Mouse (Mus musculus) forebrain, postnatal 0 days (tissue): ENCODE results near the gene Atl2. TPM values are rescaled to one million over a fixed set of nuclear protein-coding genes. Genes with fewer than 3 reads are reported as not detected.

ENCODE experiments used
- ATAC-seq: fragments of 200-750 bp; cut with Nextera tagmentation; 2 replicates; pipeline ENCODE4 v1.8.0; 2017; ENCODE audit warnings: mild to moderate bottlenecking, moderate library complexity
- DNase-seq: peaks from one replicate; pipeline ENCODE4 v3.0.0-alpha.2; 2015
- H3K27ac ChIP-seq: fragments of 300-500 bp; sonication (generic); 2 replicates; pipeline ENCODE4 v1.5.1; 2014; ENCODE audit warnings: low read depth, mild to moderate bottlenecking, antibody characterized with exemption, low read length, moderate library complexity, mixed read lengths
- H3K27me3 ChIP-seq: fragments of 300-500 bp; sonication (generic); 2 replicates; pipeline ENCODE4 v1.6.1; 2014; ENCODE audit warnings: mild to moderate bottlenecking, low read length, mixed read lengths; ENCODE audit not compliant: insufficient read depth
- H3K36me3 ChIP-seq: fragments of 300-500 bp; sonication (generic); 2 replicates; pipeline ENCODE4 v1.6.1; 2014; ENCODE audit warnings: mild to moderate bottlenecking, moderate library complexity; ENCODE audit not compliant: insufficient read depth
- H3K4me1 ChIP-seq: fragments of 300-500 bp; sonication (generic); 2 replicates; pipeline ENCODE4 v1.6.1; 2014; ENCODE audit warnings: antibody characterized with exemption; ENCODE audit not compliant: insufficient read depth
- H3K4me2 ChIP-seq: fragments of 300-500 bp; sonication (generic); 2 replicates; pipeline ENCODE4 v1.6.1; 2014; ENCODE audit warnings: low read depth, mild to moderate bottlenecking, moderate library complexity
- H3K4me3 ChIP-seq: fragments of 300-500 bp; sonication (generic); 2 replicates; pipeline ENCODE4 v1.5.1; 2014; ENCODE audit warnings: low read depth, low read length, mixed read lengths
- H3K9ac ChIP-seq: fragments of 300-500 bp; sonication (generic); 2 replicates; pipeline ENCODE4 v1.6.1; 2014; ENCODE audit warnings: mild to moderate bottlenecking
- H3K9me3 ChIP-seq: fragments of 300-500 bp; sonication (generic); 2 replicates; pipeline ENCODE4 v1.6.1; 2016; ENCODE audit warnings: low read length
- CTCF ChIP-seq: sonication (generic); IDR thresholded peaks from 2 replicates; pipeline ENCODE4 v1.5.1; 2016; ENCODE audit warnings: antibody characterized with exemption, control low read depth, low read depth
- WGBS: fragments of 180-500 bp; shearing (Covaris S2); extraction: QIAGEN DNeasy Blood & Tissue Kit; methylation state at CpG from one replicate; pipeline ENCODE4 v1.1.7; 2014; 5-methylcytosine and 5-hydroxymethylcytosine counted together
- polyA plus RNA-seq: library from polyadenylated mRNA; unstranded; fragments of >200 nt; fragmentation: Nextera tagmentation; extraction: Ambion mirVana; gene quantifications from 2 replicates; pipeline ENCODE4 v1.2.1, GENCODE M21; 2015
- total RNA-seq: library from RNA; depleted of rRNA; stranded (reverse); fragments of >200 nt; gene quantifications from 2 replicates; pipeline ENCODE4 v1.2.3, GENCODE M21; 2014

The Atl2 gene
- total and polyA plus RNA-seq, 2 experiments from 2014 or later, result 27.2 to 34.1 TPM

GRCm38 (mm10) chr17:79824406-79824805, 71.5 kb downstream of the Atl2 start:
- no peaks in the 10 kb centered on the region for H3K4me1 ChIP-seq
- H3K4me3 ChIP-seq, result no peak overlapping the region
- H3K36me3 ChIP-seq, result no peaks in the 10 kb centered on the region
- H3K9ac ChIP-seq, result no peak overlapping the region
- DNase-seq, result no peak
- no peaks in the 10 kb centered on the region for H3K9me3 ChIP-seq
- H3K27me3 ChIP-seq, result no peaks in the 10 kb centered on the region
- 41% methylated on average over 1 of the region's 1 CpGs for WGBS
- no peak overlapping the region for H3K4me2 ChIP-seq
- TF ChIP-seq CTCF, result no peak
- ATAC-seq, result peak; percentile 58
- no peak overlapping the region for H3K27ac ChIP-seq

- H3K4me3 ChIP-seq, result no peak overlapping the region
- no peaks in the 10 kb centered on the region for H3K4me1 ChIP-seq
- no peak for TF ChIP-seq CTCF
- no peaks in the 10 kb centered on the region for H3K27me3 ChIP-seq
- H3K27ac ChIP-seq, result no peak overlapping the region
- no peak for ATAC-seq
- H3K4me2 ChIP-seq, result no peak overlapping the region
- no peaks in the 10 kb centered on the region for H3K9me3 ChIP-seq
- H3K9ac ChIP-seq, result no peak overlapping the region
- no peak for DNase-seq
- H3K36me3 ChIP-seq, result no peaks in the 10 kb centered on the region
- WGBS, result 32% methylated on average over 3 of the region's 3 CpGs
Measured at GRCm38 (mm10) chr17:79818884-79819283, 77.0 kb downstream of the Atl2 start.

- Histone ChIP-seq H3K4me1 (no peaks in the 10 kb centered on the region), H3K36me3 (no peaks in the 10 kb centered on the region), H3K9ac (no peak overlapping the region), H3K27me3 (no peaks in the 10 kb centered on the region), H3K4me3 (no peak overlapping the region), H3K4me2 (no peak overlapping the region), H3K9me3 (no peaks in the 10 kb centered on the region), H3K27ac (no peak overlapping the region)
- TF ChIP-seq CTCF, result no peak
- 10% methylated on average over 7 of the region's 7 CpGs for WGBS
- DNase-seq, result no peak
- ATAC-seq, result no peak
Measured at GRCm38 (mm10) chr17:79817995-79818394, 77.9 kb downstream of the Atl2 start.

- ATAC-seq, result no peak
- Histone ChIP-seq H3K27me3 (no peaks in the 10 kb centered on the region), H3K36me3 (no peaks in the 10 kb centered on the region), H3K9ac (no peak overlapping the region), H3K4me1 (no peaks in the 10 kb centered on the region), H3K4me3 (no peak overlapping the region), H3K27ac (no peak overlapping the region), H3K9me3 (no peaks in the 10 kb centered on the region), H3K4me2 (no peak overlapping the region)
- 51% methylated on average over 9 of the region's 9 CpGs for WGBS
- TF ChIP-seq CTCF, result no peak
- no peak for DNase-seq
Measured at GRCm38 (mm10) chr17:79817551-79817950, 78.4 kb downstream of the Atl2 start.

- Histone ChIP-seq H3K4me3 (no peak overlapping the region), H3K27ac (no peak overlapping the region), H3K9ac (no peak overlapping the region), H3K27me3 (no peaks in the 10 kb centered on the region), H3K36me3 (no peaks in the 10 kb centered on the region), H3K4me1 (no peaks in the 10 kb centered on the region), H3K4me2 (no peak overlapping the region), H3K9me3 (no peaks in the 10 kb centered on the region)
- WGBS, result 83% methylated on average over 6 of the region's 6 CpGs
- TF ChIP-seq CTCF, result no peak
- no peak for DNase-seq
- no peak for ATAC-seq
Measured at GRCm38 (mm10) chr17:79816896-79817295, 79.0 kb downstream of the Atl2 start.

- Histone ChIP-seq H3K9ac (no peak overlapping the region), H3K4me3 (no peak overlapping the region), H3K9me3 (no peaks in the 10 kb centered on the region), H3K27ac (no peak overlapping the region), H3K36me3 (no peaks in the 10 kb centered on the region), H3K27me3 (no peaks in the 10 kb centered on the region), H3K4me2 (no peak overlapping the region), H3K4me1 (no peaks in the 10 kb centered on the region)
- DNase-seq (no peak), ATAC-seq (no peak)
- WGBS, result 77% methylated on average over 9 of the region's 9 CpGs
- TF ChIP-seq CTCF, result no peak
Measured at GRCm38 (mm10) chr17:79810421-79810820, 85.5 kb downstream of the Atl2 start.

GRCm38 (mm10) chr17:79809491-79810316, 86.2 kb downstream of the Atl2 start:
- Histone ChIP-seq H3K9ac (no peak overlapping the region), H3K9me3 (no peaks in the 10 kb centered on the region), H3K4me2 (no peak overlapping the region), H3K4me1 (no peaks in the 10 kb centered on the region), H3K27ac (no peak overlapping the region), H3K4me3 (no peak overlapping the region), H3K36me3 (no peaks in the 10 kb centered on the region), H3K27me3 (no peaks in the 10 kb centered on the region)
- no peak; the same call in 1 of the 2 replicates for ATAC-seq
- 62% methylated on average over 23 of the region's 23 CpGs for WGBS
- DNase-seq, result peak; percentile 3
- TF ChIP-seq CTCF, result no peak
